Mouse (Mus musculus) intestine, postnatal 0 days (tissue): Measurements from ENCODE around the gene Vps45. TPM values are rescaled to one million over a fixed set of nuclear protein-coding genes. Genes with fewer than 3 reads are reported as not detected.

Experiments
- ATAC-seq: fragments of 200-750 bp; cut with Nextera tagmentation; 2 replicates; pipeline ENCODE4 v1.8.0; 2017; ENCODE audit warnings: mild to moderate bottlenecking, moderate TSS enrichment, moderate library complexity
- H3K27ac ChIP-seq: fragments of 300-500 bp; sonication (generic); 2 replicates; pipeline ENCODE4 v1.5.1; 2014; ENCODE audit warnings: mild to moderate bottlenecking, low read depth, low read length, moderate library complexity
- H3K27me3 ChIP-seq: fragments of 300-500 bp; sonication (generic); replicated peaks from 2 replicates; pipeline ENCODE4 v1.6.1; 2014; ENCODE audit warnings: low read length, mixed read lengths; ENCODE audit not compliant: control insufficient read depth, insufficient read depth
- H3K36me3 ChIP-seq: fragments of 300-500 bp; sonication (generic); 2 replicates; pipeline ENCODE4 v1.6.1; 2014; ENCODE audit warnings: mild to moderate bottlenecking, moderate library complexity; ENCODE audit not compliant: control insufficient read depth, insufficient read depth
- H3K4me1 ChIP-seq: fragments of 300-500 bp; sonication (generic); replicated peaks from 2 replicates; pipeline ENCODE4 v1.6.1; 2014; ENCODE audit warnings: antibody characterized with exemption, low read length, mixed read lengths; ENCODE audit not compliant: control insufficient read depth, insufficient read depth
- H3K4me2 ChIP-seq: fragments of 300-500 bp; sonication (generic); replicated peaks from 2 replicates; pipeline ENCODE4 v1.6.1; 2014; ENCODE audit warnings: low read depth, mild to moderate bottlenecking, moderate library complexity
- H3K4me3 ChIP-seq: fragments of 300-500 bp; sonication (generic); 2 replicates; pipeline ENCODE4 v1.5.1; 2014; ENCODE audit warnings: low read depth, low read length
- H3K9ac ChIP-seq: fragments of 300-500 bp; sonication (generic); 2 replicates; pipeline ENCODE4 v1.6.1; 2014; ENCODE audit warnings: mild to moderate bottlenecking, low read depth, low read length
- H3K9me3 ChIP-seq: fragments of 300-500 bp; sonication (generic); 2 replicates; pipeline ENCODE4 v1.6.1; 2016; ENCODE audit warnings: mixed run types; ENCODE audit not compliant: control insufficient read depth
- CTCF ChIP-seq: sonication (generic); IDR thresholded peaks from 2 replicates; pipeline ENCODE4 v1.5.1; 2016; ENCODE audit warnings: low read depth, mild to moderate bottlenecking, control low read depth, antibody characterized with exemption, moderate library complexity
- WGBS: fragments of 180-500 bp; shearing (Covaris S2); extraction: QIAGEN DNeasy Blood & Tissue Kit; methylation state at CpG from one replicate; pipeline ENCODE4 v1.1.7; 2014; 5-methylcytosine and 5-hydroxymethylcytosine counted together
- polyA plus RNA-seq: library from polyadenylated mRNA; unstranded; fragments of >200 nt; fragmentation: Nextera tagmentation; extraction: Ambion mirVana; gene quantifications from 2 replicates; pipeline ENCODE4 v1.2.1, GENCODE M21; 2015

The Vps45 gene
- polyA plus RNA-seq, 1 experiment from 2014 or later = 22.5 TPM

DNA sequence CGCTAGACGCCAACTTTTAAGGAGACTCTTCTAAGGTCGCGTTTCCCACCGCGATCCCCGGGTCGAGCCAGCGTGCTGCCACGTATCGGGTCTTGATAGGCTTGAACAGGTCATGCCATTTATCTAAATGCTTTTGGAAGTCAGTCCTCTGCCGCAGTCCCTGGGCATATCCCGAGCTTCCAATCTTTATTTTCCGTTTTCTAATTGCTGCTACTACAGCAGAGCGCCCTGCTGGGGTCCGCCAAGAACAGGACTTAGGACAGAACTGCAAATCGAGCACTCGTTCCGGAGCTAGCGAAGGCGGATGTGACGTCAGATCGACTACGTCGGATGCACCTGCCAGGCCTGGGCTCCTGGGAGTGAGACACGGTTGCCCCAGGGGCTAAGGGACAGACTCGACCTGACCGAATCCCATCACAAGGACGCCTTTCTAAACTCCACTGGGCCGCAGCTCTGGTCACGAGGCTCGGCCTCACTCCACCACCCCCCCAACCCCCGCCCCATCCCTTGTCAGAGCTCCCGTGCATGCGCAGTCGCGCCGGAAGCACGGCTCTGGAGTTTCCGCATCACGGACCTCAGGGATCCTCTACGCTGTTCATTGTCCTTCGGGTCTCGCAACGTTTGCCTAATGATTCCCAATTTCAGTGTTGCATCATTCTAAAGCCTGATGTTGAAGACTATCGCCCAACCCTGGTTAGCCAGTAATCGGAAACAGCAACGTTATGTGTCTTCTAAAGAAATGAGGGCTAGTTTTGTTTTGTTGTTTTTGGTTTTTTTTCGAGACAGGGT lies 107.3 kb downstream of the Vps45 start:
- Histone ChIP-seq H3K27me3 (no peaks in the 10 kb centered on the region), H3K4me2 (peak overlapping the region; percentile 69), H3K4me3 (peak overlapping the region; percentile 49), H3K4me1 (no peaks in the 10 kb centered on the region), H3K9me3 (no peaks in the 10 kb centered on the region), H3K36me3 (peaks cover 5% of the 10 kb centered on the region), H3K9ac (peak overlapping the region; percentile 54), H3K27ac (peak overlapping the region; percentile 91)
- under 1% methylated on average over 49 of the region's 49 CpGs for WGBS
- peak; percentile 94 for ATAC-seq
- no peak for TF ChIP-seq CTCF

Other genes with a start within 250 kb of the Vps45 start
- 12.4 and 13.8 TPM in 2 replicates for gene Rprd2, start 239.6 kb downstream of the Vps45 start, polyA plus RNA-seq
- gene Prpf3, start 202.6 kb downstream of the Vps45 start, polyA plus RNA-seq = 14.9 and 16.5 TPM in 2 replicates
- 353 and 369 TPM in 2 replicates for gene Mrps21, start 186.9 kb downstream of the Vps45 start, polyA plus RNA-seq
- 1.3 and 2.1 TPM in 2 replicates for gene Ciart, start 176.2 kb downstream of the Vps45 start, polyA plus RNA-seq
- gene BC028528, start 166.5 kb downstream of the Vps45 start, polyA plus RNA-seq = 10.9 and 11.9 TPM in 2 replicates
- gene Aph1a, start 164.5 kb downstream of the Vps45 start, polyA plus RNA-seq = 42.2 and 52.4 TPM in 2 replicates
- 0.90 TPM in 2 replicates for gene Car14, start 153.8 kb downstream of the Vps45 start, polyA plus RNA-seq
- 71.7 and 75.1 TPM in 2 replicates for gene Anp32e, start 129.2 kb downstream of the Vps45 start, polyA plus RNA-seq
- gene Plekho1, start 62.5 kb downstream of the Vps45 start, polyA plus RNA-seq = 18.9 and 23.8 TPM in 2 replicates
- gene Otud7b, start 46.1 kb upstream of the Vps45 start, polyA plus RNA-seq = 16.6 and 17.0 TPM in 2 replicates
- gene Mtmr11, start 103.5 kb upstream of the Vps45 start, polyA plus RNA-seq = 28.7 and 34.5 TPM in 2 replicates
- 63.5 and 66.8 TPM in 2 replicates for gene Sf3b4, start 113.9 kb upstream of the Vps45 start, polyA plus RNA-seq
- 2.3 and 3.5 TPM in 2 replicates for gene Sv2a, start 122.7 kb upstream of the Vps45 start, polyA plus RNA-seq
- gene Bola1, start 161.2 kb upstream of the Vps45 start, polyA plus RNA-seq = 56.4 and 60.7 TPM in 2 replicates
- 0.42 TPM in 1 of 2 replicates, not detected in the other for gene Hist2h2ab, start 161.4 kb upstream of the Vps45 start, polyA plus RNA-seq
- 2.3 and 3.4 TPM in 2 replicates for gene Hist2h2ac, start 162.4 kb upstream of the Vps45 start, polyA plus RNA-seq
- gene Hist2h2be, start 162.7 kb upstream of the Vps45 start, polyA plus RNA-seq = 1.5 and 2.2 TPM in 2 replicates
- 1.1 and 1.5 TPM in 2 replicates for gene Hist2h3c2, start 180.7 kb upstream of the Vps45 start, polyA plus RNA-seq
- 87.4 and 108 TPM in 2 replicates for gene Hist2h2aa2, start 181.8 kb upstream of the Vps45 start, polyA plus RNA-seq
- gene Hist2h2aa1, start 187.0 kb upstream of the Vps45 start, polyA plus RNA-seq = 30.6 and 55.7 TPM in 2 replicates
- gene Hist2h3c1, start 188.2 kb upstream of the Vps45 start, polyA plus RNA-seq = 0.42 and 1.1 TPM in 2 replicates
- gene Hist2h4, start 204.8 kb upstream of the Vps45 start, polyA plus RNA-seq = 2.1 and 4.7 TPM in 2 replicates
- 13.3 and 19.9 TPM in 2 replicates for gene Hist2h3b, start 210.2 kb upstream of the Vps45 start, polyA plus RNA-seq
- 2.3 and 3.9 TPM in 2 replicates for gene Hist2h2bb, start 211.3 kb upstream of the Vps45 start, polyA plus RNA-seq
- 2.7 TPM in 2 replicates for gene Fcgr1, start 235.5 kb upstream of the Vps45 start, polyA plus RNA-seq